In the genomic region with DNA sequence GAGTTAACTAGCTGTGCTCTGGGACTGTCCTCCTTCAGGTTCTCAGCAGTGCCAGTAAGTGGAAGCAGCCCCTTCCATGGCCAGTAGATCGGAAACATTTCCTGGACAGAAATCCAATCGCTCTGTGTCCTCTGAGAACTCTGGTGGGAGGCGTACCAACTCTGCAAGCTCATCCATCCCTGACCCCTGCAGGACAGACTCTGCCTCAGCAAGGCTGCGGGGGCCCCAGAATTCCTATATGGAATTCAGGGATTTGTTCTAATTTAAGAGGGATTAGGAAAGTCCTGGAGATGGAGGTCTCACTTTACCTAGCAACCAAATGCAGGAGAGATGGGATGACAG, we compare ENCODE assay signal across 16 mouse cellular contexts.
DNase-seq lines count a peak whose midpoint lies in the region; ATAC-seq and TF ChIP-seq lines count a peak whose summit lies in the region.
"Had no signal": no experiment of that assay in that cellular context is flagged by ENCODE, and none has a peak within 500 bp of the region (broad histone marks: within the 10 kb centered on the region; RNA-seq: fewer than 3 reads in every experiment).

No protein-coding gene starts in this region.

- 81% methylated on average over 4 of the region's 4 CpGs for WGBS in hindbrain, embryonic 12.5 days
- WGBS in hindbrain, embryonic 11.5 days = 84% methylated on average over 4 of the region's 4 CpGs
- WGBS in cerebellum, adult 2 months = 13% methylated on average over 4 of the region's 4 CpGs
- WGBS in hindbrain, postnatal 0 days = 65% methylated on average over 4 of the region's 4 CpGs

- H3K36me3 ChIP-seq in hindbrain, embryonic 12.5 days = no peaks in the 10 kb centered on the region; the same call in 1 of the 2 replicates
- no peaks in the 10 kb centered on the region for H3K36me3 ChIP-seq in hindbrain, embryonic 11.5 days (ENCODE audit: control insufficient read depth, insufficient read depth, low read length)
- no peaks in the 10 kb centered on the region for H3K36me3 ChIP-seq in hindbrain, postnatal 0 days (ENCODE audit: insufficient read depth, low read length)
- H3K36me3 ChIP-seq: embryonic facial prominence, embryonic 13.5 days; stomach, embryonic 15.5 days had no signal

- no peak for DNase-seq in hindbrain, embryonic 11.5 days (ENCODE audit: low spot score)
- DNase-seq in cerebellum, adult 2 months = peak in 1 of 2 experiments; percentile 46
- peak; percentile 58 for DNase-seq in cerebellum, adult 9-10 months
- no peak for DNase-seq in hindbrain, postnatal 0 days (ENCODE audit: low spot score)
- DNase-seq in urinary bladder, postnatal 14 days (ENCODE audit: low spot score) = no peak
- DNase-seq in spleen, adult 12 weeks (ENCODE audit: low spot score) = no peak
- DNase-seq: adrenal gland, postnatal 36 days; gastrocnemius, postnatal 36 days; heart, postnatal 14 days; liver; lung, adult 2 months had no signal

- no peak overlapping the region for H3K4me2 ChIP-seq in hindbrain, embryonic 12.5 days (replicated peaks)
- H3K4me2 ChIP-seq in hindbrain, embryonic 11.5 days (replicated peaks; ENCODE audit: low read depth, low read length) = no peak overlapping the region
- no peak overlapping the region for H3K4me2 ChIP-seq in hindbrain, postnatal 0 days (ENCODE audit: low read depth, low read length)
- H3K4me2 ChIP-seq: embryonic facial prominence, embryonic 13.5 days; heart, embryonic 11.5 days; stomach, embryonic 15.5 days had no signal

- H3K9ac ChIP-seq in hindbrain, embryonic 12.5 days = no peak overlapping the region
- no peak overlapping the region for H3K9ac ChIP-seq in hindbrain, embryonic 11.5 days (ENCODE audit: low read depth, low read length)
- H3K9ac ChIP-seq in hindbrain, postnatal 0 days (replicated peaks; ENCODE audit: low read length) = no peak overlapping the region
- H3K9ac ChIP-seq: embryonic facial prominence, embryonic 13.5 days; stomach, embryonic 15.5 days had no signal

- TF ChIP-seq CTCF in cerebellum, adult 2 months (IDR thresholded peaks at IDR 0.05; ENCODE audit: borderline replicate concordance, insufficient read depth, low read depth, low read length) = no peak
- no peak for TF ChIP-seq CTCF in hindbrain, postnatal 0 days (IDR thresholded peaks at IDR 0.05; ENCODE audit: low read depth)

- H3K4me1 ChIP-seq in hindbrain, embryonic 12.5 days = peaks cover 17% of the 10 kb centered on the region
- H3K4me1 ChIP-seq in hindbrain, embryonic 11.5 days (replicated peaks; ENCODE audit: control insufficient read depth, insufficient read depth, low read length) = no peaks in the 10 kb centered on the region; the same call in 1 of the 2 replicates
- H3K4me1 ChIP-seq in cerebellum, adult 2 months (ENCODE audit: control insufficient read depth, insufficient read depth, low read length) = peaks cover 31% of the 10 kb centered on the region
- H3K4me1 ChIP-seq in hindbrain, postnatal 0 days (ENCODE audit: insufficient read depth, low read length) = peaks cover 6% of the 10 kb centered on the region; the same call in 1 of the 2 replicates
- H3K4me1 ChIP-seq: embryonic facial prominence, embryonic 13.5 days; stomach, embryonic 15.5 days had no signal

- peak overlapping the region; percentile 74; the same call in 1 of the 2 replicates for H3K27ac ChIP-seq in hindbrain, embryonic 12.5 days
- H3K27ac ChIP-seq in hindbrain, embryonic 11.5 days (ENCODE audit: low read depth, low read length) = no peak overlapping the region
- H3K27ac ChIP-seq in cerebellum, adult 2 months (ENCODE audit: insufficient read depth, low read length) = peak overlapping the region; percentile 90
- peak overlapping the region; percentile 3; the same call in 1 of the 2 replicates for H3K27ac ChIP-seq in hindbrain, postnatal 0 days
- H3K27ac ChIP-seq: embryonic facial prominence, embryonic 13.5 days; macrophage; stomach, embryonic 15.5 days had no signal

- TF ChIP-seq POLR2A in cerebellum, adult 2 months (IDR thresholded peaks at IDR 0.05; ENCODE audit: borderline replicate concordance, insufficient read depth, low read length) = no peak

- H3K9me3 ChIP-seq in hindbrain, embryonic 12.5 days (replicated peaks) = peaks cover 7% of the 10 kb centered on the region; the same call in 1 of the 2 replicates
- H3K9me3 ChIP-seq in hindbrain, embryonic 11.5 days (ENCODE audit: control insufficient read depth, low read length) = no peaks in the 10 kb centered on the region
- no peaks in the 10 kb centered on the region for H3K9me3 ChIP-seq in hindbrain, postnatal 0 days (ENCODE audit: low read length)
- H3K9me3 ChIP-seq: embryonic facial prominence, embryonic 13.5 days; stomach, embryonic 15.5 days had no signal

- no peak for ATAC-seq in hindbrain, embryonic 12.5 days (ENCODE audit: low FRiP score)
- no peak for ATAC-seq in hindbrain, embryonic 11.5 days (ENCODE audit: low FRiP score)
- ATAC-seq in hindbrain, postnatal 0 days = peak; percentile 27

- H3K4me3 ChIP-seq in hindbrain, embryonic 12.5 days = no peak overlapping the region
- no peak overlapping the region for H3K4me3 ChIP-seq in hindbrain, embryonic 11.5 days (ENCODE audit: low read depth, low read length)
- no peak overlapping the region for H3K4me3 ChIP-seq in cerebellum, adult 2 months (replicated peaks; ENCODE audit: insufficient read depth, low read depth, low read length)
- no peak overlapping the region for H3K4me3 ChIP-seq in hindbrain, postnatal 0 days (ENCODE audit: low read length)
- H3K4me3 ChIP-seq: embryonic facial prominence, embryonic 13.5 days; stomach, embryonic 15.5 days had no signal

- H3K27me3 ChIP-seq in hindbrain, embryonic 12.5 days = no peaks in the 10 kb centered on the region
- H3K27me3 ChIP-seq in hindbrain, embryonic 11.5 days (ENCODE audit: control insufficient read depth, insufficient read depth, low read length) = no peaks in the 10 kb centered on the region
- no peaks in the 10 kb centered on the region for H3K27me3 ChIP-seq in cerebellum, adult 2 months (ENCODE audit: control insufficient read depth, insufficient read depth, low read length)
- H3K27me3 ChIP-seq in hindbrain, postnatal 0 days (ENCODE audit: insufficient read depth, low read length) = no peaks in the 10 kb centered on the region
- H3K27me3 ChIP-seq: embryonic facial prominence, embryonic 13.5 days; stomach, embryonic 15.5 days had no signal
